Mouse (Mus musculus) lung, embryonic 14.5 days (tissue): ENCODE measurements around the gene Stat4. TPM values are rescaled to one million over a fixed set of nuclear protein-coding genes. Genes with fewer than 3 reads are reported as not detected.

ENCODE experiments used
- ATAC-seq: fragments of 200-750 bp; cut with Nextera tagmentation; 2 replicates; pipeline ENCODE4 v1.8.0; 2017; ENCODE audit warnings: mild to moderate bottlenecking, moderate TSS enrichment, moderate library complexity; ENCODE audit not compliant: insufficient read depth
- DNase-seq: peaks from one replicate; pipeline ENCODE4 v3.0.0-alpha.2; 2015
- H3K27ac ChIP-seq: fragments of 300-500 bp; sonication (generic); 2 replicates; pipeline ENCODE4 v1.5.1; 2014; ENCODE audit warnings: low read depth, mild to moderate bottlenecking, moderate library complexity
- H3K27me3 ChIP-seq: fragments of 300-500 bp; sonication (generic); 2 replicates; pipeline ENCODE4 v1.6.1; 2014; ENCODE audit warnings: low read length, control low read depth; ENCODE audit not compliant: insufficient read depth
- H3K36me3 ChIP-seq: fragments of 300-500 bp; sonication (generic); 2 replicates; pipeline ENCODE4 v1.6.1; 2014; ENCODE audit warnings: control low read depth; ENCODE audit not compliant: insufficient read depth
- H3K4me1 ChIP-seq: fragments of 300-500 bp; sonication (generic); 2 replicates; pipeline ENCODE4 v1.6.1; 2014; ENCODE audit warnings: antibody characterized with exemption, control low read depth; ENCODE audit not compliant: insufficient read depth
- H3K4me2 ChIP-seq: fragments of 300-500 bp; sonication (generic); 2 replicates; pipeline ENCODE4 v1.6.1; 2014; ENCODE audit warnings: mild to moderate bottlenecking
- H3K4me3 ChIP-seq: fragments of 300-500 bp; sonication (generic); 2 replicates; pipeline ENCODE4 v1.5.1; 2014; ENCODE audit warnings: low read depth, low read length
- H3K9ac ChIP-seq: fragments of 300-500 bp; sonication (generic); 2 replicates; pipeline ENCODE4 v1.6.1; 2014
- H3K9me3 ChIP-seq: fragments of 300-500 bp; sonication (generic); 2 replicates; pipeline ENCODE4 v1.6.1; 2016; ENCODE audit warnings: low read depth, low read length, control low read depth
- CTCF ChIP-seq: IDR thresholded peaks from 2 replicates; pipeline ENCODE4 v1.5.1; 2016; ENCODE audit warnings: antibody characterized with exemption, low read depth
- WGBS: fragments of 180-500 bp; shearing (Covaris S2); extraction: QIAGEN DNeasy Blood & Tissue Kit; methylation state at CpG from one replicate; pipeline ENCODE4 v1.1.7; 2014; 5-methylcytosine and 5-hydroxymethylcytosine counted together
- polyA plus RNA-seq: library from polyadenylated mRNA; unstranded; fragments of >200 nt; fragmentation: Nextera tagmentation; extraction: Ambion mirVana; gene quantifications from 2 replicates; pipeline ENCODE4 v1.2.1, GENCODE M21; 2014

The Stat4 gene
- polyA plus RNA-seq, 1 experiment from 2014 or later: 4.0 TPM

DNA sequence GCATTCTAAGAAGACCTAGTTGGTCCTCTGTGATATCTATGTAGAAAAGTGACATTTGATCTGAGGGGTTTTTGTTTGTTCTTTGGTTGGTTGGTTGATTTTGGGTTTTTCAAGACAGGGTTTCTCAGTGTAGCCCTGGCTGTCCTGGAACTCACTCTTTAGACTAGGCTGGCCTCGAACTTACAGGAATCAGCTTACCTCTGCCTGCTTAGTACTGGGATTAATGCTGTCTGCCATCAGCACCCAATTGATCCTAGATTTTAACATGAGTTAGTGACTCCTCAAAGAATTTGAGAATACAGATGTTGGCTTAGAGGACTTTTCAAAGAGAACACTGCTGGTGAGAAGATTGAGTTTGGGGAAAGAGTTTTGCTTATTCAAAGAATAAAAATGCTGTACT lies 130.8 kb downstream of the Stat4 start:
- no peak overlapping the region for H3K4me2 ChIP-seq
- ATAC-seq (no peak), DNase-seq (no peak)
- H3K4me3 ChIP-seq: no peak overlapping the region
- no peaks in the 10 kb centered on the region for H3K27me3 ChIP-seq
- peaks cover 10% of the 10 kb centered on the region; the same call in 1 of the 2 replicates for H3K4me1 ChIP-seq
- WGBS: 86% methylated on average over 1 of the region's 1 CpGs
- no peak for TF ChIP-seq CTCF
- H3K27ac ChIP-seq: no peak overlapping the region
- 0 out of 2 replicates have a peak, but pooled peaks cover 2% of the 10 kb centered on the region for H3K36me3 ChIP-seq
- no peak overlapping the region for H3K9ac ChIP-seq
- no peaks in the 10 kb centered on the region for H3K9me3 ChIP-seq

DNA sequence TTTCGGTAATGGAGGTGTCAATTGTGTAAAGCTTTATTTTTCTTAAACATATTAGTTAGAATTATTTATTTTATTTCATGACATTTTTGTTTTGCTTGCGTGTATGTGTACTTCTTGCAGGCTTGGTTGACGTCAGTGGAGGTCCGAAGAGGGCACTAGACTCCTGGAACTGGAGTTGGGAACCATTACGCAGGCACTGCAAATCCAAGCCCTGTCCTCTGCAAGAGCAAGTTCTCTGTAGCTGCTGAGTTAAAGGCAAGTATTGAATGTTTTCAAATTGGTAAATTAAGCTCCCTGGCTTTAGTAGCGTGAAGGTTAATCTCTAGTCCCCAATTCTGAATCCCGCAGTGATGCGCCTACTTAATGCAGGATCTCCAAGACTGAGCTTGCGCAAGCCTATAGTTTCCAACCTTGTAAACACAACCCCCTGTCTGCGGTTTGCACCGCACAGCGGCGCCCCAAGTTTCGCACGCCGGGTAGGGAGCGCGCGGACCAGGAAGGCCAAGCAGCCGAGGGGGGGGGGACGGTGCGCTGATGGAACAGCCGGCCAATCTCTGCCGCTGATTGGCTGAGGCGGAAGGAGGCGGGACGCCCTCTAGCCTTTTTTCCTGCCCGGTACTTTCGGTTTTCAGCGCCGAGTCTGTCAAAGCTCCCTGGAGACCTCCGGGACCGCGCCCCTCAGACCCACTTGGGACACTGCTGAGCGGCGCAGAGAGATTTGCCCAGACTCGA lies 132.1 kb downstream of the Stat4 start, which contains the start of gene Stat1:
Gene Stat1, plus strand, starts transcription at position 581 of the 732 bp plus-strand sequence.
- H3K4me2 ChIP-seq: peak within 1 kb of the TSS; percentile 75
- TF ChIP-seq CTCF: peak; percentile 29
- WGBS: 3% methylated on average over 37 of the region's 37 CpGs

DNA sequence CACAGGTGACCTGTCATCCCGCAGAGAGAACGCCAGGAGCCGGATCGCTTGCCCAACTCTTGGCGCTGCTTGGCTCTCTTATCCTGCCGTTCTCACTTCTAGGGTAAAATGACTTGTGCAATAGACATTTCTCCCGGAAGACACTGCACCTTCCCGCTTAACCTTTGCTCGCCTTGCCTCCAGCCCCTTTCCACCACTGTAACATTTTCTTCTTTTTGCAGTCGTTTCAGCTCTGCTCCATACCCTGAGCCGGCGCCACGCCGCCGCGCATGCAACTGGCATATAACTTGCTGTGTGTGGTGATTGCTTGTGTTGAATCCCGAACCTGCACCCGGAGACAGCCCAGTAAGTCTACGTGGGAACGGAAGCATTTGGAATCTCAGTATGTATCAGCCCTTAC lies 132.7 kb downstream of the Stat4 start:
- H3K9ac ChIP-seq: peak overlapping the region; percentile 62
- no peaks in the 10 kb centered on the region for H3K9me3 ChIP-seq
- DNase-seq: peak; percentile 25
- peak overlapping the region; percentile 73 for H3K4me3 ChIP-seq
- ATAC-seq: peak; percentile 53
- peak overlapping the region; percentile 19; the same call in 1 of the 2 replicates for H3K27ac ChIP-seq
- under 1% methylated on average over 20 of the region's 20 CpGs for WGBS
- H3K27me3 ChIP-seq: no peaks in the 10 kb centered on the region
- H3K4me2 ChIP-seq: peak overlapping the region; percentile 75
- H3K4me1 ChIP-seq: peaks cover 4% of the 10 kb centered on the region; the same call in 1 of the 2 replicates
- peaks cover 6% of the 10 kb centered on the region; the same call in 1 of the 2 replicates for H3K36me3 ChIP-seq
- TF ChIP-seq CTCF: no peak

More for the DNA sequence above, 132.1 kb downstream of the Stat4 start, which contains the start of gene Stat1:
- Histone ChIP-seq H3K36me3 (peaks cover 6% of the 10 kb centered on the region; the same call in 1 of the 2 replicates), H3K9ac (peak within 1 kb of the TSS; percentile 62), H3K27me3 (no peaks in the 10 kb centered on the region), H3K4me1 (peaks cover 4% of the 10 kb centered on the region; the same call in 1 of the 2 replicates), H3K4me3 (peak within 1 kb of the TSS; percentile 73), H3K9me3 (no peaks in the 10 kb centered on the region), H3K27ac (peak within 1 kb of the TSS; percentile 54)
- ATAC-seq (peak; percentile 95), DNase-seq (peak; percentile 96)

DNA sequence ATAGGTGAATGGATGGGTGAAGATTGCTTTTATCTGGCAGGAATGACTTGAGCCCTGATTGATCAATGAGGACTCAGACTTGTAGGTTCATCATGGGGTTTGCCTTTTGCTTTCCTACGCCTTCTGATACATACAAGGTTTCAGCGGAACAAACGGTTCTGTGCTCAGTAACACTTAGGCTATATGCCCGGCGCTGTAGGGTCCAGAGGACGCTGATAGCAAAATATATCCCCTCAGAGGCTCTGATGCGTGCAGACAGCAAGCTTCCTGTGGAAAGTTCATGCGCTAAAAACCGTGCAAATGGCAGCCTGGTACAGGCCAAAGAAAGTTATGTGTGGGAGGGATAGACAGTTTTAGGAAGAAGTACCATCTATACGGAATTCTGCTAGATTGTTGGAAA lies 133.2 kb downstream of the Stat4 start:
- no peak for TF ChIP-seq CTCF
- peak overlapping the region; percentile 75 for H3K4me2 ChIP-seq
- no peak overlapping the region for H3K27ac ChIP-seq
- 24% methylated on average over 10 of the region's 10 CpGs for WGBS
- H3K4me1 ChIP-seq: peaks cover 4% of the 10 kb centered on the region; the same call in 1 of the 2 replicates
- peaks cover 6% of the 10 kb centered on the region; the same call in 1 of the 2 replicates for H3K36me3 ChIP-seq
- peak overlapping the region; percentile 73 for H3K4me3 ChIP-seq
- ATAC-seq (no peak), DNase-seq (no peak)
- peak overlapping the region; percentile 62 for H3K9ac ChIP-seq
- no peaks in the 10 kb centered on the region for H3K27me3 ChIP-seq
- no peaks in the 10 kb centered on the region for H3K9me3 ChIP-seq

DNA sequence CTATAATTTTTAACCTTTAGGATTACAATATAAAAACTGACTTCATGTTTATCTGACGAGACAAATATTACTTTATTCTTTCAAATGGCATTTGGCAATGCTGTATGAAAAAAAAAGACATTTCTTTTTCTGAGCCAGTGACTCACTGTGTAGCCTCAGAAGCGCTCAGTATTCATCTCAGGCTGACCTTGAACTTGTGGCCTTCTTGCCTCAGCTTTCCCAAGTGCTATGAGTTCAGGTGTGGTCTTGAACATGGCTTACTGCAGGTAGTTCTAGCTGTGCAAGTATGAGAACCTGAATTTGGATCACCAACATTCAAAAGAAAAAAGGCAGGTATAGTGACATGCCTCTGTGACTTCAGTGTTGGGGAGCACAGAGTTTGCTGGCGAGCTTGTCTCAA lies 134.1 kb downstream of the Stat4 start:
- ATAC-seq: no peak
- no peaks in the 10 kb centered on the region for H3K27me3 ChIP-seq
- H3K9me3 ChIP-seq: no peaks in the 10 kb centered on the region
- H3K27ac ChIP-seq: no peak overlapping the region
- WGBS: 88% methylated on average over 3 of the region's 3 CpGs
- H3K4me2 ChIP-seq: no peak overlapping the region
- peaks cover 9% of the 10 kb centered on the region; the same call in 1 of the 2 replicates for H3K36me3 ChIP-seq
- no peak for TF ChIP-seq CTCF
- H3K9ac ChIP-seq: no peak overlapping the region
- peaks cover 4% of the 10 kb centered on the region; the same call in 1 of the 2 replicates for H3K4me1 ChIP-seq
- H3K4me3 ChIP-seq: no peak overlapping the region
- DNase-seq: no peak

DNA sequence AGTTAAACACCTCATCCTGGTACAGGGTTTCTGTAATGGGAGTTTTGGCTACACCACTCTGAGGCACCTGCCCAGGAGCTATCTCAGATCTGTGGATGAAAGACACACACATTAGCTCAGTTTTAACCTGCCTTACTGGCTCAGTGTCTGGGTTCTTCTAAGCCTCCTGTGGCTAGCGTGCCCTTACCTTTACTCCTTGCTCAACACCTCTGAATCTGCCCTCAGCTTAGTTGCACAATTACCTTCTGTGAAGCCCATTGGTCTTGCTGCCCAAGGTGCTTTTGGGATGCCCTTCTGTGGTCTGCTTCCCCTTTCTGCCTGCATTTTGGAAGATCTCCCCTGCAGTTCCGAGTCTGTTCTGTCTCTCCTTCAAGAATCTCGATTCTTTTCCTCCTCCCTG lies 137.9 kb downstream of the Stat4 start:
- no peak overlapping the region for H3K9ac ChIP-seq
- no peak overlapping the region for H3K27ac ChIP-seq
- peaks cover 4% of the 10 kb centered on the region; the same call in 1 of the 2 replicates for H3K4me1 ChIP-seq
- DNase-seq: no peak
- no peak overlapping the region for H3K4me2 ChIP-seq
- H3K4me3 ChIP-seq: no peak overlapping the region
- WGBS: 62% methylated on average over 3 of the region's 3 CpGs
- no peaks in the 10 kb centered on the region for H3K9me3 ChIP-seq
- ATAC-seq: no peak
- peaks cover 12% of the 10 kb centered on the region; the same call in 1 of the 2 replicates for H3K36me3 ChIP-seq
- no peaks in the 10 kb centered on the region for H3K27me3 ChIP-seq
- no peak for TF ChIP-seq CTCF

DNA sequence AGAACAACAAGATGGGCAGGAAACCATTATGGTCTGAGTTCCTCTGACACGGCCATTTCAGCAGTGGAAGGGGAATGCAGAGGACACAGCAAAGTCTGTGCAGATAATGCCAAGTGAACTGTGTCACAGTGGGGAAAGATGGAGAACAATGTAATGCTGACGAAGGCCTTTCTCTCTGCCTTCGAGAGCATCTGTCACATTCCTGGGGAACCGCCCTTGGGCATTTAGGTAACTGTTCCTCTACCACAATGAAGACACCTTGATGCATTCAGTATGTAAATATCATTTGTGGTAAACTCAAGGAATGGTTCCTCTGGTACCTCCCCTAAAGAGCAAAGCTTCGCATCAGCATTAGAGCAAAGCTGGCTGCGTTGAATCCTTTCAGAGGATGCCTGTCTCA lies 140.4 kb downstream of the Stat4 start:
- no peak for DNase-seq
- Histone ChIP-seq H3K9ac (no peak overlapping the region), H3K4me3 (no peak overlapping the region), H3K36me3 (peaks cover 12% of the 10 kb centered on the region; the same call in 1 of the 2 replicates), H3K27ac (no peak overlapping the region), H3K27me3 (no peaks in the 10 kb centered on the region), H3K4me2 (no peak overlapping the region), H3K4me1 (no peaks in the 10 kb centered on the region), H3K9me3 (no peaks in the 10 kb centered on the region)
- 95% methylated on average over 6 of the region's 6 CpGs for WGBS
- TF ChIP-seq CTCF: no peak
- no peak for ATAC-seq
